Mouse (Mus musculus): ENCODE measurements around the gene Nicn1.

Nicn1 gene

GRCm38 (mm10) chr9:108338886-108339781 is 48.9 kb downstream of the Nicn1 start, which contains the start of gene Gpx1:
Gene Gpx1, plus strand, starts transcription at chr9:108338903.
- DNase-seq (ENCODE audit: low spot score) = peak; percentile 81

GRCm38 (mm10) chr9:108339886-108340257 is 49.6 kb downstream of the Nicn1 start:
- DNase-seq (ENCODE audit: low spot score) = peak; percentile 14

GRCm38 (mm10) chr9:108340258-108341138 is 50.3 kb downstream of the Nicn1 start:
- no peak for DNase-seq (ENCODE audit: low spot score)

- no peak for DNase-seq (ENCODE audit: low spot score)
These were observed 50.9 kb downstream of the Nicn1 start for GRCm38 (mm10) chr9:108341139-108341475.

- no peak for DNase-seq (ENCODE audit: low spot score)
These were observed 51.6 kb downstream of the Nicn1 start for GRCm38 (mm10) chr9:108341801-108342200.

GRCm38 (mm10) chr9:108342301-108342831 is 52.1 kb downstream of the Nicn1 start:
- DNase-seq (ENCODE audit: low spot score) = no peak

- no peak for DNase-seq (ENCODE audit: low spot score)
These were observed 53.1 kb downstream of the Nicn1 start for GRCm38 (mm10) chr9:108343331-108343730.

- DNase-seq (ENCODE audit: low spot score) = no peak
These were observed 53.6 kb downstream of the Nicn1 start for GRCm38 (mm10) chr9:108343835-108344234.

GRCm38 (mm10) chr9:108344471-108344870 is 54.2 kb downstream of the Nicn1 start:
- DNase-seq (ENCODE audit: low spot score) = no peak
